Mouse (Mus musculus) embryo, embryonic 11 days (tissue): ENCODE results near the gene 6430628N08Rik.

Source experiments
- DNase-seq: peaks from one replicate; pipeline ENCODE4 v3.0.0-alpha.2; 2015

The 6430628N08Rik gene

DNA sequence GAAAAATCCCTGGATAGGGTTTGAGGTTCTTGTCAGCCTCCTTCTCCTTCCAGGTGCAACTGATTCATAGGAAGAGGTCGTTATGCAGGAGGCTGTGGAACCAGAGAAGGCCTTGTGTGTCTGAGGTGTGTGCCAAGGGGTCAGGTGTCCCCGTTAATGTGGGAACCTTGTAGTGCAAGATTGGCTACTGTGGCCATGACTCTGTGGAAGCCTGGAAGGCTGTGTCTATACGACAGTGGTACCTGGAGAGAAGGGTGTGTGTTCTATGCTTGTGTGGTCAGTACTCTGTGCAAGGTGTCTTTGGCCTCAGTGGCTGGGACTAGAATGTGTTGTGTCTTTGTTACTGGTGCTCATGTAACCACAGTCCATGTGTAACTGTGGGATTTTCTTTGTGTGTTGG, 50.2 kb downstream of the 6430628N08Rik start:
- DNase-seq: no peak

GRCm38 (mm10) chr4:115941242-115941820, 50.9 kb downstream of the 6430628N08Rik start:
- no peak for DNase-seq

- peak; percentile 64 for DNase-seq
These were observed 53.3 kb downstream of the 6430628N08Rik start for GRCm38 (mm10) chr4:115943669-115944314.
